Mouse (Mus musculus): ENCODE data around the gene Tmcc2.

GRCm38 (mm10) chr1:132341731-132342501 lies 49.2 kb downstream of the Tmcc2 start:
- TF ChIP-seq CTCF (IDR thresholded peaks at IDR 0.05; ENCODE audit: low read depth, low read length) (no peak), TAL1 (conservative IDR thresholded peaks at IDR 0.05; ENCODE audit: low read depth, low read length) (no peak)
